Mouse (Mus musculus): ENCODE measurements around the gene Gm14698.
"Not testable (repeated sequence)": the region's sequence is repeated elsewhere in the genome, so short reads cannot be mapped to it uniquely, and the experiment has no call there.

Gene Gm14698

DNA sequence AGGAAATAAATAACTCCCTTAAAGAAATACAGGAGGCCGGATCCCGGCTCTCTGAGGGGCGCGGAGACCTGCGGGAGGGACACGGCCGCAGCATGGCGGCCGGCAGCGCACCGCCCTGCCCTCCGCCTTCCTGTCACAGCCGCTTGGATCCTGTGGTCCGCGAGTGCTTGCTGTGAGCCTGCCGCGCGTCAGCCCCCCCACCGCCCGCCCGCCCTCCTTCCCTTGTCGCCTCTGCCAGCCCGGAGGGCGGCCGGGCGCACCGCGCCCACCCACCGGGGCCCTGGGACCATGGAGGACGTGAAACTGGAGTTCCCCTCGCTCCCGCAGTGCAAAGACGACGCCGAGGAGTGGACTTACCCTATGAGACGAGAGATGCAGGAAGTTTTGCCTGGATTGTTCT is at the start of gene Gm14698:
Gene Gm14698 (plus strand): TSS at position 35 of the 400 bp plus-strand sequence.
- DNase-seq (ENCODE audit: low read depth, low spot score) = not testable (repeated sequence)

DNA sequence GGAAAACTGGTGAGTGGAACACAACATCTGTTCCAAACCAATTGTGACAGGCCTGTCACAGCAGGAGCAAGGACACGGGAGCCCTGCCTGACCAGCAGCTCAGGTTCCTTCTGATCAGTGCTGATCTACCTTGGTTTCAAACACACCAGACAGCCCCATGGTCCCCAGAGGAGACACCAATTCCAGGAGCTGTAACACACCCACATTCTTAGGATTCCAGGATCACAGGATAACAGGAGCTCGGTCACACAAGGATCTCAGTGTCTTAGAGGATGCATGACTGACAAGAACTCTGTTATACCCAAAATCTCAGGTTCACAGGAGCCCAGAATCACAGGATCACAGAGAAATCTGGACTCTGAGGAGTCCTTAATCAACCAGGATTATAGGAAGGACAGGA is 444 bp upstream of the Gm14698 start:
- peak; percentile 9 for DNase-seq (ENCODE audit: low read depth, low spot score)

DNA sequence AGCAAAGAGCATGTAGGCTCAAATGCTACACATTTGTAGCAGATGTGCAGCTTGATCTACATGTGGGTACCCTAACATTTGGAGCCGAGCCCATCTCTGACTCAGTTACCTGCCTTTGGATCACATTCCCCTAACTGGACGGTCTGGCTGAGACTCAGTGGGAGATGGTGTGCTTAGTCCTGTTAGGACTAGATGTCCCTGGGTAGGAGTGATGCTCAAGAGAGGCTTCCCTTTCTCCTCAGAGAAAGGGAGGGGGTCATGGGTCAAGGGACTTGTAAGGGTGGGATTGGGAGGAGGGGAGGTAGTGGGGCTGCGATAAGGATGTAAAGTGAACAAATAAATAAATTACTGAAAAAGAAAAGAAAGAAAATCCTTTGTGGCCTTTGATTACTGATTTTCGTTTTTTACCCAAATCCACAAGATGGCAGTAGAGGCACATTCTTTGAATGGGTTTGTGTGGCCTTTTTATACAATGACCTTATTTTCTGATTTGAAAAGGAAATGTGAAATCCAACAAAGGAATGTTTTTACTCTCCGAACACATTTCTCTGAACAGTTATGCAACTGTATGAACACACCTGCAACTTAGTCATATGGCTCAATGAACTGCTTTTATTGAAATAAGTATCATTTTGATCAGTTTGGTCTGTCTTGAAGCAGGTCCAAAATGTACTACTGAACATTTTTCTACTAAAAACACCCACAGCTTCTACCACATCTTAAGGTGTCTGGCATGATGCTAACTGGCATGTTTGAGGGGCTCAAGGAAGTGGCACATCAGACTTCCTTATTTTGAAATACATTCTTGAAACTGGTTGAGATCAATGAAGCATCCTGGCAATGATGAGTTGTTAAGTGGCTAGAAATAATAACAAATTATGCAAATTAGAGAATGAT is 18.9 kb downstream of the Gm14698 start:
- no peak for DNase-seq (ENCODE audit: low read depth, low spot score)

DNA sequence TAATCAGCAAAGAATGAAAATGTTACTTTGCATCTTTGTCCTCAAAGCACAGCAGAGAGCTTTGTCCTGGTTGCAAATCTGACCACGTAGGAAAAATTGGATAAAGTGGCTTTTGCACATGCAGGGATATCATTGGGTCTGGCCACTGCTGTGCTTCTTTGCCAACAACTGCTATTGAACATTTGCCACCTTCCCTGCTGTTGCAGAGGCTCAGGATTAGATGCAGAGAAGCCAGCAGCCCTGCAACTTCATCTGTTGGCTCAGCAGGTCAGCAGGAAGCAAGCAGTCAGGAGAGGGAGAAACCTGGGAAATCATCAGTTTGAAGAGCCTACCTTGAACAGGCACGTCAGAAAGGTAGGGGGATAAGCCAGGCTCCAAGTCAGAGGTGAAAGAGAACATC is 44.3 kb downstream of the Gm14698 start:
- DNase-seq (ENCODE audit: low read depth, low spot score) = no peak
